Mouse (Mus musculus) forebrain, postnatal 0 days (tissue): ENCODE results near the gene Cdcp1. TPM values are rescaled to one million over a fixed set of nuclear protein-coding genes. Genes with fewer than 3 reads are reported as not detected.

ENCODE experiments used
- ATAC-seq: fragments of 200-750 bp; cut with Nextera tagmentation; 2 replicates; pipeline ENCODE4 v1.8.0; 2017; ENCODE audit warnings: mild to moderate bottlenecking, moderate library complexity
- DNase-seq: peaks from one replicate; pipeline ENCODE4 v3.0.0-alpha.2; 2015
- H3K27ac ChIP-seq: fragments of 300-500 bp; sonication (generic); 2 replicates; pipeline ENCODE4 v1.5.1; 2014; ENCODE audit warnings: low read depth, mild to moderate bottlenecking, antibody characterized with exemption, low read length, moderate library complexity, mixed read lengths
- H3K27me3 ChIP-seq: fragments of 300-500 bp; sonication (generic); 2 replicates; pipeline ENCODE4 v1.6.1; 2014; ENCODE audit warnings: mild to moderate bottlenecking, low read length, mixed read lengths; ENCODE audit not compliant: insufficient read depth
- H3K36me3 ChIP-seq: fragments of 300-500 bp; sonication (generic); 2 replicates; pipeline ENCODE4 v1.6.1; 2014; ENCODE audit warnings: mild to moderate bottlenecking, moderate library complexity; ENCODE audit not compliant: insufficient read depth
- H3K4me1 ChIP-seq: fragments of 300-500 bp; sonication (generic); 2 replicates; pipeline ENCODE4 v1.6.1; 2014; ENCODE audit warnings: antibody characterized with exemption; ENCODE audit not compliant: insufficient read depth
- H3K4me2 ChIP-seq: fragments of 300-500 bp; sonication (generic); 2 replicates; pipeline ENCODE4 v1.6.1; 2014; ENCODE audit warnings: low read depth, mild to moderate bottlenecking, moderate library complexity
- H3K4me3 ChIP-seq: fragments of 300-500 bp; sonication (generic); 2 replicates; pipeline ENCODE4 v1.5.1; 2014; ENCODE audit warnings: low read depth, low read length, mixed read lengths
- H3K9ac ChIP-seq: fragments of 300-500 bp; sonication (generic); 2 replicates; pipeline ENCODE4 v1.6.1; 2014; ENCODE audit warnings: mild to moderate bottlenecking
- H3K9me3 ChIP-seq: fragments of 300-500 bp; sonication (generic); 2 replicates; pipeline ENCODE4 v1.6.1; 2016; ENCODE audit warnings: low read length
- CTCF ChIP-seq: sonication (generic); IDR thresholded peaks from 2 replicates; pipeline ENCODE4 v1.5.1; 2016; ENCODE audit warnings: antibody characterized with exemption, control low read depth, low read depth
- WGBS: fragments of 180-500 bp; shearing (Covaris S2); extraction: QIAGEN DNeasy Blood & Tissue Kit; methylation state at CpG from one replicate; pipeline ENCODE4 v1.1.7; 2014; 5-methylcytosine and 5-hydroxymethylcytosine counted together
- polyA plus RNA-seq: library from polyadenylated mRNA; unstranded; fragments of >200 nt; fragmentation: Nextera tagmentation; extraction: Ambion mirVana; gene quantifications from 2 replicates; pipeline ENCODE4 v1.2.1, GENCODE M21; 2015
- total RNA-seq: library from RNA; depleted of rRNA; stranded (reverse); fragments of >200 nt; gene quantifications from 2 replicates; pipeline ENCODE4 v1.2.3, GENCODE M21; 2014

The Cdcp1 gene
- total and polyA plus RNA-seq, 2 experiments from 2014 or later: 0.16 to 0.48 TPM

DNA sequence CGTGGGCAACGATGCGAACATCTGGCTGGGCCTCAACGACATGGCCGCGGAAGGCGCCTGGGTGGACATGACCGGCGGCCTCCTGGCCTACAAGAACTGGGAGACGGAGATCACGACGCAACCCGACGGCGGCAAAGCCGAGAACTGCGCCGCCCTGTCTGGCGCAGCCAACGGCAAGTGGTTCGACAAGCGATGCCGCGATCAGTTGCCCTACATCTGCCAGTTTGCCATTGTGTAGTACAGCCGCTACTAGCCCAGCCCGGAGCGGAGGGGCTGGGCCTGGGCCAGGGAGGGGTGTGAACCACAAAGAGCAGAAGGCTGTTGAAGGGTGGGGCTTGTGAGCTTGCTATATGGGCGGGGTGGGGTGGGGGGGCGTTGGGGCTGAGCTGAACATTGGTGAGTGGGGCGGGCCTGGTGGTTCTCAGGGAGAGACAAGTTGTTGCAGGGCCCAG is 58.9 kb downstream of the Cdcp1 start:
- peak overlapping the region; percentile 18 for H3K4me3 ChIP-seq
- no peaks in the 10 kb centered on the region for H3K9me3 ChIP-seq
- no peak overlapping the region for H3K27ac ChIP-seq
- 0 out of 2 replicates have a peak, but pooled peaks have one; percentile 7 for TF ChIP-seq CTCF
- ATAC-seq: peak; percentile 69
- H3K27me3 ChIP-seq: no peaks in the 10 kb centered on the region
- no peaks in the 10 kb centered on the region; the same call in 1 of the 2 replicates for H3K36me3 ChIP-seq
- H3K4me1 ChIP-seq: no peaks in the 10 kb centered on the region
- WGBS: 28% methylated on average over 30 of the region's 30 CpGs
- peak; percentile 30 for DNase-seq
- peak overlapping the region; percentile 28 for H3K4me2 ChIP-seq
- no peak overlapping the region for H3K9ac ChIP-seq

DNA sequence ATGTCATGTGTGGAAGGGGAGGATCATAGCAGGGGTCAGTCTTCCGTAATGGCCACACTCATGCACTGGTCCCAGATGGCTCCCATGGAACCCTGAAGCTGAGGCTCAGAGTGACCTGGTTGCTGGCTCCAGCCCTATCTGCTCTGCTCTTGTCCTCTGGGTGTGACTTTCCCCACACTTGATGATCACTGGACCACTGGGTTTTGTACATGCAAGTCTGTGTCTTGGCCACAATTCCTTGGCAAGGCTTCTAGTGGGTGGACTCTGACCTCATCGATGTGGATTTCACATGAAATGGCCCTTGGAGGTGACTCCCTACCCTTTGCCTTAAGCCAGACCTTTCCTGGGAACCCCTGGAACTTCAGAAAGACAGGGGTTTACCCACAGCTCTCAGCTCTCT is 62.7 kb downstream of the Cdcp1 start:
- 91% methylated on average over 2 of the region's 2 CpGs for WGBS
- no peak for TF ChIP-seq CTCF
- DNase-seq: no peak
- ATAC-seq: no peak
- Histone ChIP-seq H3K4me3 (no peak overlapping the region), H3K9ac (no peak overlapping the region), H3K27me3 (no peaks in the 10 kb centered on the region), H3K4me1 (no peaks in the 10 kb centered on the region), H3K36me3 (no peaks in the 10 kb centered on the region; the same call in 1 of the 2 replicates), H3K4me2 (no peak overlapping the region), H3K27ac (no peak overlapping the region), H3K9me3 (no peaks in the 10 kb centered on the region)

DNA sequence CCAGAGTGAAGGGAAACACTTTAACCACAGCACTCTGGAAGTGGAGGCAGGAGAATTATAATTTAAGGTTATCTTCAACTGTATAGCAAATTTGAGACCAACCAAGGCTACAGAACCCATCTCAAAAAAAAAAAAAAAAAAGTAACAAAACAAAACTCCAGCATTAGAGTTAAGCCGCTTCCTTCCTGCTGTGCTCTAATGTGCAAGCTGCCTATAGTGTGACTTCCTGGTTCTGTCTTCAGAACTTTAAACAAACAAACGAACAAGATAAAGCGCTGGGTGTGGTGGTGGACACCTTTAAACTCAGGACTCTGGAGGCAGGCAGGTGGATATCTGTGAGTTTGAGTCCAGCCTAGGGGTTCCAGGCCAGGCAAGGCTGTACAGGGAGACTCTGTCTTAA is 63.8 kb downstream of the Cdcp1 start:
- DNase-seq (no peak), ATAC-seq (no peak)
- Histone ChIP-seq H3K9me3 (no peaks in the 10 kb centered on the region), H3K36me3 (no peaks in the 10 kb centered on the region; the same call in 1 of the 2 replicates), H3K4me3 (no peak overlapping the region), H3K9ac (no peak overlapping the region), H3K27me3 (no peaks in the 10 kb centered on the region), H3K4me2 (no peak overlapping the region), H3K27ac (no peak overlapping the region), H3K4me1 (no peaks in the 10 kb centered on the region)
- no peak for TF ChIP-seq CTCF
- 79% methylated on average over 3 of the region's 3 CpGs for WGBS

DNA sequence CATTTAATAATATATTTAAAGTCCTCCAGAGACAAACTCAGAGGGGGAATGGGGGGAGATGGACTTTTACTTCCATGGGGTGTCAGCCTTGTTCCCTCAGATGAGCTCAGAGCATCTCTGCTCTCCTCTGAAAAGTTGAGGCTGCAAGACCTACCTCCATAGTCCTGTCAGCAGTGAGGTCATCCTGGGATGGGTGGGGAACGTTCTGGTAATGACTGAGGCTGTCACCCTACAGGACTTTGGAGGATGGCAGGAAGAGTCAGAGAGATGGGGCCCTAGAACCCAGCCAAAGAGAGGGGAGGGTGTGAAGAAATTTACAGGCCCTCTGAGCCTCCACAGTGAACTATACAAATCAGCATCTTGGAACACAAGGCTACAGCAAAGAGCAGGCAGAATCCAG is 64.3 kb downstream of the Cdcp1 start:
- Histone ChIP-seq H3K27me3 (no peaks in the 10 kb centered on the region), H3K4me1 (no peaks in the 10 kb centered on the region), H3K9ac (no peak overlapping the region), H3K36me3 (no peaks in the 10 kb centered on the region; the same call in 1 of the 2 replicates), H3K4me3 (no peak overlapping the region), H3K9me3 (no peaks in the 10 kb centered on the region), H3K4me2 (no peak overlapping the region), H3K27ac (no peak overlapping the region)
- WGBS: 58% methylated on average over 1 of the region's 1 CpGs
- ATAC-seq (no peak), DNase-seq (no peak)
- TF ChIP-seq CTCF: no peak

DNA sequence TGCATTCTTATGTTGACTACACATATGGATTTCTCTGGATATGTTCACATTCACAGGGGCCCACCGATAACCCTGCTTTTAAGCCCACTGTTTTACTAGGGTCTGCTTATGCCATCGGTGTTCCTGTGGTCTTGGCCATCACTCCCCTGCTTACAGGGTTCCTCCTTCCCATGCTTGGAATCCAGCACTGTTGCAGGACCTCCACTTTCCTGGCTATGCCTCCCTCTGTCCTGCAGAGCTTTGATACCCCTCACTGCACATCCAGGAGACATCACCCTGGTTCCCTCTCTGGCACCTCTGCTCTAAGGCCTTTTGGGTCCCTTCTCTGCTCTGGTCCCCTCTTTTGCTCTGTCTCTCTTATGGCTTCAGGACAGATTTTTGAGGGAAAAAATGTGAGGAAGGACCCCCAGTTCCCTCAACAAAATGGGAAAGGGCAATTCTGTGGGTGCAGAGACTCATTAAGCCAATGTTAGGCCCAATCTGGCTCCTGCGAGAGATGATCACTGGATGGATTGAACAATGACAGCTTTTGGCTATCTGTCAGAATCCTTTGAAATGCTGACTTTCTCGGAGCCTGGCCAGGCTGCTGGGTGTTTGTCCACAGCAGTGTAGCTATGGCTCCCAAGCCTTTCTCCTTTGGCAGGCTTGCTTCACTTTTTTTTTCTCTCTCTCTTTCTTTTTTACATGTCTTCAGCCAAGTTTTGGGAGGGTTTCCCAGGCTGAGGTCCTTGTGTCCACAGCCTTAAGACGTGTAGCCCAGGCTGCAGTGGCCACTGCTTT is 65.4 kb downstream of the Cdcp1 start, which contains the start of gene Clec3b:
Clec3b (plus strand) TSS at position 706 of the 780 bp plus-strand sequence.
- Histone ChIP-seq H3K9ac (no peak within 1 kb of the TSS), H3K4me2 (no peak within 1 kb of the TSS), H3K36me3 (no peaks in the 10 kb centered on the region; the same call in 1 of the 2 replicates), H3K9me3 (no peaks in the 10 kb centered on the region), H3K27me3 (no peaks in the 10 kb centered on the region), H3K4me1 (no peaks in the 10 kb centered on the region), H3K27ac (no peak within 1 kb of the TSS), H3K4me3 (no peak within 1 kb of the TSS)
- WGBS: 75% methylated on average over 5 of the region's 5 CpGs
- TF ChIP-seq CTCF: no peak
- ATAC-seq: no peak
- DNase-seq: no peak

DNA sequence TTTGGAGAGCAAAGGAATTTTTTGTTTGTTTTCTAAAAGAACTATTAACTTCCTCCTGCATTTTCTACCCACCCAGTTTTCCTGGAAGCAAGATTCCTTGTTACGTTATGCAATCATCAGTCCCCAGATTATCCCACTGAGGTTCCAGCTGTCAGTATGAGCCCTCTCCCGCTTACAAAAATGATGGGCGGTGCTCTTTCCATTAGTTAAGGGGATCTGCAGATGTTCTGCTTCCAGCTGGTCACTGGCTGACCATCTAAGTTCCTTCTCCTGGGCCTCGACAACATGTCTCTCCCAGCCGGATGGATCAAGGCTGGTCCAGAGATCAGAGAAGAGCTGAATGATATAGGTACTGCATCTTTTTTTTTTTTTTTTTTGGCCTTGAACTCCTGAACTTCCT is 67.4 kb downstream of the Cdcp1 start:
- Histone ChIP-seq H3K4me3 (no peak overlapping the region), H3K27me3 (no peaks in the 10 kb centered on the region), H3K4me2 (no peak overlapping the region), H3K27ac (no peak overlapping the region), H3K4me1 (no peaks in the 10 kb centered on the region), H3K9me3 (no peaks in the 10 kb centered on the region), H3K9ac (no peak overlapping the region), H3K36me3 (no peaks in the 10 kb centered on the region)
- DNase-seq (no peak), ATAC-seq (no peak)
- no peak for TF ChIP-seq CTCF
- WGBS: 83% methylated on average over 5 of the region's 5 CpGs

DNA sequence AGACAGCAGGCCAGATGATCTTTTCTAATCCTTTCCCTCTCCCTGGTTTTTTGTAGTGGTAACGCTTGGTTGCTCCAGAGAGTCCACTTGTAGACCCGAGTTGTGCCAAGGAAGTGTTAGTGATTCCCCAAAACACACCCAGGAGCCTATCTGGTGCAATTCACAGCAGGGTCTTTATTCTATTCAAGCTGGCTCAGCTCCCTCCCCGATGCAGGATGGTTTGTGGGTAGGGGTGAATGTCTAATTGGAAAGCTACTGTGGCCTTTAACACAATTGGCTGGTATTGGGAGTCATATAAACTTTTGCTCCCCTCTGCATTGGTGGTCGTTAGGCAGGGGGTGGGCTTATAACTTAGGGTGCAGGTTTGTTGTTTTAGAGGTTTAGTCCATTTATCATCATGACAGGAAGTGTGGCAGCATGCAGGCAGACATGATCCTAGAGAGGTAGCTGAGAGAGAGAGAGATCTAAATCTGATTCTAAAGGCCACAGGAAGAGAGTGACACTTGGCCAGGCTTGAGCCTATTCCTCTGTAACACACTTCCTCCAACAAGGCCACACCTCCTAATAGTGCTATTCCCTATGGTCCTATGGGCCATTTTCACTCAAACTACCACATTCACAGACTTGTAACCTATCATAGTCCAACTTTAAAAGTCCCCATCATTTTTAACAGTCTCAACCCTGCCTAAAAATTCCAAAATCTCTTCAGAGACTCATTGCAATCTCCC is 75.8 kb downstream of the Cdcp1 start:
- Histone ChIP-seq H3K36me3 (peaks cover 46% of the 10 kb centered on the region), H3K9ac (no peak overlapping the region), H3K4me1 (no peaks in the 10 kb centered on the region), H3K9me3 (no peaks in the 10 kb centered on the region), H3K4me2 (no peak overlapping the region), H3K27ac (no peak overlapping the region), H3K27me3 (no peaks in the 10 kb centered on the region), H3K4me3 (no peak overlapping the region)
- WGBS: 72% methylated on average over 4 of the region's 4 CpGs
- ATAC-seq: no peak
- no peak for TF ChIP-seq CTCF
- DNase-seq: no peak
